Comparison of ENCODE assay signal across 10 mouse cellular contexts in genomic region chrX:106766812-106767211, GRCm38 (mm10).
DNase-seq lines count a peak whose midpoint lies in the region; ATAC-seq and TF ChIP-seq lines count a peak whose summit lies in the region.
"Had no signal": no experiment of that assay in that cellular context is flagged by ENCODE, and none has a peak within 500 bp of the region (broad histone marks: within the 10 kb centered on the region; RNA-seq: fewer than 3 reads in every experiment).

No protein-coding gene starts in this region.

- H3K4me3 ChIP-seq in lung, postnatal 0 days (ENCODE audit: low read depth, low read length): no peak overlapping the region
- H3K4me3 ChIP-seq: liver, embryonic 13.5 days had no signal

- no peak for ATAC-seq in lung, postnatal 0 days
- peak; percentile 69; the same call in 1 of the 2 replicates for ATAC-seq in neutrophil, adult 5-6 weeks (ENCODE audit: extremely low read depth, insufficient number of reproducible peaks, low FRiP score, poor library complexity, severe bottlenecking)
- ATAC-seq in cerebellum, adult (ENCODE audit: insufficient number of reproducible peaks, low FRiP score, low TSS enrichment): no peak

- WGBS in lung, postnatal 0 days: 4% methylated on average over 1 of the region's 1 CpGs

- no peak overlapping the region for H3K27ac ChIP-seq in lung, postnatal 0 days (ENCODE audit: low read length)
- H3K27ac ChIP-seq: liver, embryonic 13.5 days had no signal

- H3K4me1 ChIP-seq in lung, postnatal 0 days (ENCODE audit: insufficient read depth, low read depth, low read length): no peaks in the 10 kb centered on the region
- H3K4me1 ChIP-seq: liver, embryonic 13.5 days had no signal

- H3K27me3 ChIP-seq in lung, postnatal 0 days (replicated peaks; ENCODE audit: insufficient read depth, low read length): no peaks in the 10 kb centered on the region
- H3K27me3 ChIP-seq: liver, embryonic 13.5 days had no signal

- TF ChIP-seq EP300 in lung, postnatal 0 days (IDR thresholded peaks at IDR 0.05): no peak

- TF ChIP-seq POLR2A in brain, embryonic 14.5 days (IDR thresholded peaks at IDR 0.05; ENCODE audit: borderline replicate concordance, extremely low read depth, insufficient read depth, insufficient read length, poor library complexity, severe bottlenecking): no peak

- H3K9me3 ChIP-seq in lung, postnatal 0 days (ENCODE audit: low read length): no peaks in the 10 kb centered on the region
- H3K9me3 ChIP-seq: liver, embryonic 13.5 days had no signal

- TF ChIP-seq CTCF in lung, postnatal 0 days (IDR thresholded peaks at IDR 0.05): peak; percentile 52
- TF ChIP-seq CTCF in brain, embryonic 14.5 days (IDR thresholded peaks at IDR 0.05; ENCODE audit: borderline replicate concordance, extremely low read depth, insufficient read depth, insufficient read length): peak; percentile 46; the same call in 1 of the 2 replicates

- H3K36me3 ChIP-seq in lung, postnatal 0 days (ENCODE audit: insufficient read depth, low read length): no peaks in the 10 kb centered on the region
- H3K36me3 ChIP-seq: liver, embryonic 13.5 days had no signal

- H3K4me2 ChIP-seq in lung, postnatal 0 days (replicated peaks; ENCODE audit: low read depth, low read length): no peak overlapping the region
- H3K4me2 ChIP-seq: liver, embryonic 13.5 days had no signal

- DNase-seq in heart, adult 8-10 months (ENCODE audit: low spot score): peak; percentile 1
- DNase-seq in heart, adult 9 months (ENCODE audit: low spot score in 2 of 2): no peak
- peak; percentile 30 for DNase-seq in lung, postnatal 0 days (ENCODE audit: low spot score)
- no peak for DNase-seq in lung, adult 18-20 months
- peak; percentile 33 for DNase-seq in brain, embryonic 14.5 days (ENCODE audit: low read depth)
- DNase-seq in ovary, postnatal 36 days (ENCODE audit: low spot score): no peak
- DNase-seq: cerebellum, postnatal 25 days; liver, embryonic 13.5 days had no signal

- no peak overlapping the region for H3K9ac ChIP-seq in lung, postnatal 0 days (replicated peaks; ENCODE audit: low read depth)
- H3K9ac ChIP-seq: liver, embryonic 13.5 days had no signal

Comparison
In these comparisons a context has a peak if more than half of its experiments do, and no peak if none do; other contexts are left out.
1. DNase-seq: peak in heart, adult 8-10 months (single experiment), lung, postnatal 0 days (single experiment) and brain, embryonic 14.5 days (single experiment); none in heart, adult 9 months (0 of 2), lung, adult 18-20 months (0 of 2) and ovary, postnatal 36 days (single experiment).